Mouse (Mus musculus): Measurements from ENCODE around the gene Tmem235. TPM values are rescaled to one million over a fixed set of nuclear protein-coding genes. Genes with fewer than 3 reads are reported as not detected.
A peak's percentile ranks its signal among the peaks of the same experiment; 100 is the strongest.
"Not testable (repeated sequence)": the region's sequence is repeated elsewhere in the genome, so short reads cannot be mapped to it uniquely, and the experiment has no call there.

Gene Tmem235
- polyA plus RNA-seq, 1 experiment from 2014 or later, result not detected

DNA sequence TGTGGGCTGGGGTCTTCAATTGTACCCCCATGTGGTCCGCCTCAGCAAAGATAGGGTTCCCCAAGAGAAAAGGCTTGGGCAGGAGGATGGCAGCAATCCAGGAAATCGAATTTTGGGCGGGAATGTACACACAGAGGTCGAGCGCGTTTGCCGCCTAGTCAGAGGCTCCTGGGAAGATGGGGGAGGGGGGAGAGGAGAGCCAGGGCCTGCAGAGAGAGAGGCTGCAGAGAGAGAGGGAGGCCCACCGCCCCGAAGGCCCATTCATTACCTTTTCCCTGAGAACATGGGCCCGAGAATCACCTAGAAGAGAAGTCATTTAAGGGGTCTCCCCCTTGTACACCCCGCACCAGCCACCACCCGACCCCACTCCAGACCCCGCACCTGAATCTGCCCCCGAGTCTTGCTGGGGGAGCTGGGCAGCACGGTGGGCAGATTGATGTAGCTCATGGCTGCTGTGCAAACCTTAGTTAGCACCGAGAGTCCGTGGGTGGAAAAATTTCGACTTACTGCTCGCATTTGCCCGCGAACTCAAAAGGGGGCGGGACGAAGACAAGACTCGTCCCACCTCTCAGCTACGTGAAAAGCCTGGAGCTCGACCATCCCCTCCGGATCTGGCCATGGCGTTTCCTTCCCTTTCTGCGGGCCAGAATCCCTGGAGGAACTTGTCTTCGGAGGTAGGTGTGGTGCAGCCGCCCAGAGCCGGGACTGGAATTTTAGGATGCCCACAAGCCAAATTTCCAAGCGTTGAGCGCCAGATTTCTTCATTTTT is 35.0 kb upstream of the Tmem235 start, which contains the start of the genes Afmid and Tk1:
Afmid (plus strand) TSS at position 592 of the 769 bp plus-strand sequence.
Tk1 (minus strand) TSS at position 760 of the 769 bp plus-strand sequence.
- peak; percentile 57 for ATAC-seq (ENCODE audit: insufficient number of reproducible peaks, insufficient read depth, low FRiP score, low TSS enrichment, low read depth)

DNA sequence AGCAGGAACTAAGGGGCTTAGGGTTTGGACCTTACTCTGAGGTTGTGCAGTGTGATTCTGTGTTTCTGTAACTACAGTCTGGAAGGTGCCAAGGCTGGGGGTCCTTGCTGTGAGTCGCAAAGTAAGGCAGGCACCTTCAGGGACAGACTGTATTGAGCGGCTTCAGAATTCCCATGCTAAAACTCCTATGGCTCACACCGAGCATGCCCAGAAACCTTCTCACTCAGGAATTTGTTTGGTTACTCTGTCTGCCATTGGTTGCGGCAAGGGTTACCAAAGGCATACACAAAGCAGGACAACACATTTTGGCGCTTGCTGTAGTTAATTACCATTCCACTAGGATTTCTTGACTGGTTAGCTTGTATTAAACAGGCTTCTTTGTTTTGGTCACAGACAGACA is 34.4 kb upstream of the Tmem235 start:
- no peaks in the 10 kb centered on the region for H3K9me3 ChIP-seq
- H3K4me2 ChIP-seq, result peak overlapping the region; percentile 82
- H3K4me3 ChIP-seq (replicated peaks), result peak overlapping the region; percentile 55
- H3K27me3 ChIP-seq, result no peaks in the 10 kb centered on the region
- H3K4me1 ChIP-seq (replicated peaks), result peaks cover 46% of the 10 kb centered on the region
- H3K36me3 ChIP-seq, result peaks cover 29% of the 10 kb centered on the region
- peak; percentile 39; the same call in 1 of the 2 replicates for ATAC-seq (ENCODE audit: insufficient number of reproducible peaks, insufficient read depth, low FRiP score, low TSS enrichment, low read depth)
- H3K9ac ChIP-seq (replicated peaks), result peak overlapping the region; percentile 65
- H3K27ac ChIP-seq, result peak overlapping the region; percentile 97
- 4% methylated on average over 5 of the region's 5 CpGs for WGBS

More for the DNA sequence above, 35.0 kb upstream of the Tmem235 start, which contains the start of the genes Afmid and Tk1:
- under 1% methylated on average over 34 of the region's 34 CpGs for WGBS
- Histone ChIP-seq H3K27me3 (no peaks in the 10 kb centered on the region), H3K4me2 (peak within 1 kb of the TSS; percentile 82), H3K9me3 (no peaks in the 10 kb centered on the region), H3K4me1 (replicated peaks) (peaks cover 46% of the 10 kb centered on the region), H3K4me3 (replicated peaks) (peak within 1 kb of the TSS; percentile 55), H3K27ac (peak within 1 kb of the TSS; percentile 97), H3K9ac (replicated peaks) (peak within 1 kb of the TSS; percentile 65), H3K36me3 (peaks cover 36% of the 10 kb centered on the region)

DNA sequence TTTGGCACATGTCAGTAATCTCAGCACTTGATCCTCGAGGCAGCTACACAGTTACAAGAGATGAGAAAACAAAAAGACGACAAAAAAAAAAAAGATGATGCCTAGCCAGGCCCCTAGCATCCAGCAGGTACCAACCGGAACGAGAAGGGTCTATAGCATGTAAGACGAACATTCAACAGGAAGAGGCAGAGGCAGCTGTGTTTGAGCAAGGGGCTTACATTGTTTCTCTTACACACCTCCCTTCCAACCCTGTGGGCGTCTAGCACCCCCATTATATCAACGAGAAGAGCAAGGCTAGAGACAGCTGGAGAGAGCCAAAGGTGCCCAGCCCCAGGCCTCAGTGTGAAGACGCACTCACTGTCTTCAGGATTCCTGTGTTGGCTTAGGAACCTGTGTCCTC is 33.6 kb upstream of the Tmem235 start:
- peak overlapping the region; percentile 82 for H3K4me2 ChIP-seq
- H3K27me3 ChIP-seq, result no peaks in the 10 kb centered on the region
- ATAC-seq (ENCODE audit: insufficient number of reproducible peaks, insufficient read depth, low FRiP score, low TSS enrichment, low read depth), result no peak
- H3K9me3 ChIP-seq, result no peaks in the 10 kb centered on the region
- H3K36me3 ChIP-seq, result peaks cover 22% of the 10 kb centered on the region
- H3K9ac ChIP-seq (replicated peaks), result 0 out of 2 replicates have a peak overlapping the region, but pooled peaks have one; percentile 65
- peaks cover 48% of the 10 kb centered on the region for H3K4me1 ChIP-seq (replicated peaks)
- H3K27ac ChIP-seq, result peak overlapping the region; percentile 97
- 66% methylated on average over 8 of the region's 8 CpGs for WGBS
- H3K4me3 ChIP-seq (replicated peaks), result 0 out of 2 replicates have a peak overlapping the region, but pooled peaks have one; percentile 55

DNA sequence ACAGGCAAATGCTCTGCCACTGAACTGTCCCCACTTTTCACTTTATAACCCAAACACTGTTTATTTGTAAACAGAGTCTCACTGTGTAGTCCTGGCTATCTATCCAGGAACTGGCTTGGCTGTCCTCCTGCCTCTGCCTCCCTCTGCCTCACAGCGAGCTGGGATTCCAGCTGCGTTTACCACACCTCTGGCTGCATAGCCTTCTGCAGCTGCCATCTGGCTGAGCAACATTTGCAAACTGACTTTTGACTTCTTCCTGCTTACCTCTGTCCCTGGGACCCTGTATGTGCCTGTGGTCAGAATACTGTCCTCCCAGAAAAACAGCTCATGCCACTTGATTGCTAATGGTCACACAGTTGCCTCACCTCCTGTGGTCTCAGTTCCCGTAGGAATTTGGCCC is 33.2 kb upstream of the Tmem235 start:
- Histone ChIP-seq H3K9me3 (no peaks in the 10 kb centered on the region), H3K27me3 (no peaks in the 10 kb centered on the region), H3K9ac (replicated peaks) (no peak overlapping the region), H3K36me3 (peaks cover 17% of the 10 kb centered on the region), H3K4me3 (replicated peaks) (no peak overlapping the region), H3K27ac (peak overlapping the region; percentile 97; the same call in 1 of the 2 replicates), H3K4me2 (0 out of 2 replicates have a peak overlapping the region, but pooled peaks have one; percentile 82), H3K4me1 (replicated peaks) (peaks cover 52% of the 10 kb centered on the region)
- WGBS, result 26% methylated on average over 3 of the region's 3 CpGs
- ATAC-seq (ENCODE audit: insufficient number of reproducible peaks, insufficient read depth, low FRiP score, low TSS enrichment, low read depth), result no peak

DNA sequence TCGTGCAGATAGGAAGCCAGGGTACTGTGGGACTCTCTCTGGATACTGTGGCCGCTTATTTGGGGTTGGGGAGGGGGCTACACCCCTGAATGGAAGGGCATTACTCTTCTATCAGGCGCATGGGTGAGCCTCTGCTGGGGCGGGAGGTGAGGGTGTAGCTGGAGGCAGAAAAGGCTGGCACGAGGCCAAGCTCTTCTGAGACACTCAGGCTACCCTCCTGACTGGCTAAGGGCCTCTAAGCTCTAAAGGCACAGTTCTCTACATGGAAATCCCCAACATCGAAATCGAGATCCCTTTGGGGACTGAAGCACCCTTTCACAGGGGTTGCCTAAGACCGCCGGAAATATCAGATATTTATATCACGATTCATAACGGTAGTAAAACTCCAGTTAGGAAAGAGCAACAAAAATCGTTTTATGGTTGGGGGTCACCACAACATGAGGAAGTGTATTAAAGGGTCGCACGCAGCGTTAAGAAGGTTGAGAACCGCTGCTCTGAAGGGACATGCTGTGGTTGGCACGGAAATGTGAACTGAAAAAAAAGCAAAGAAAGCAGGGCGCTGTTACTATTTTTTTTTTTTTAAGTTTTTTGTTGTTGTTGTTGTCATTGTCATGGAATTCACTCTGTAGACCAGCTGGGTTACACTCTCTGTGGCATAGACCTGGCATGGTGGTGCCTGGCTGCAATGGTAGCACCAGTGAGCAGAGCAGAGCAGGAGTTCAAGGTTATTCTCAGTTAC is 32.2 kb upstream of the Tmem235 start:
- H3K4me2 ChIP-seq, result no peak overlapping the region
- peaks cover 8% of the 10 kb centered on the region; the same call in 1 of the 2 replicates for H3K36me3 ChIP-seq
- H3K4me1 ChIP-seq (replicated peaks), result peaks cover 53% of the 10 kb centered on the region
- 77% methylated on average over 18 of the region's 18 CpGs for WGBS
- no peak for ATAC-seq (ENCODE audit: insufficient number of reproducible peaks, insufficient read depth, low FRiP score, low TSS enrichment, low read depth)
- no peaks in the 10 kb centered on the region for H3K27me3 ChIP-seq
- no peak overlapping the region for H3K4me3 ChIP-seq (replicated peaks)
- 0 out of 2 replicates have a peak overlapping the region, but pooled peaks have one; percentile 24 for H3K9ac ChIP-seq (replicated peaks)
- H3K27ac ChIP-seq, result peak overlapping the region; percentile 14; the same call in 1 of the 2 replicates
- no peaks in the 10 kb centered on the region for H3K9me3 ChIP-seq

DNA sequence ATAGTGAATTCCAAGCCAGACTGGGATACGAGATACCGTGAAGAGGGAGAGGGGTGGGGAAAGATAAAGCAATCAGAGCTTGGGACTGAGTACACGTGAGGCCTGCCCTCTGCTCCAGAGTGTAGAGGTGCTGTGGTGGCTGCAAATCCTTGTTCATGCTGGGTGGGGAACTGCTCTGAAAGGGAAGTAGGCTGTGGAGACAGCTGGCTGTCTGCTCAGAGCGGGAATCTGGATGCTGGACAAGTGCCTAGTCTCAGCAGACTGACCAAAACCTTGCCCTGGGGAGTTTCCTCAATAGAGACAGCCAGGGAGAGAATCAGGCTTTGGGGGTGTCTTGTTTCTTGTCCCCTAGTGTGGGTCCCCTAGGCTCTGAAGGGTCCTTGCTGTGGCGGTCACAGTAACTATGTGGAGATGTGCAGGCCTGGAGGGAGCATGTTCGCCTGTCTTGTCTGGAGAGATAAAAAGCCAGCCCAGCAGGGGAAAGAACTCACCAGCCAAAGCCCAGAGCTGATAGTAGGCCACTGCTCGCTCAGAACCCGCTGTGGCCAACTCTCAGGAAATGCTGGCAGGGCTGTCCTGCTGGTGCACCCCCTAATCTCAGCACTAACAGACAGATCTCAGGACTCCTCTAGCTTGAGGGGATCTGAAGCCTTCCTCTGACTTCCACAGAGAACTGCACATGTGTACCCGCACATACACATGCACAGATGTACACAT is 31.5 kb upstream of the Tmem235 start:
- no peak overlapping the region for H3K4me3 ChIP-seq (replicated peaks)
- H3K4me1 ChIP-seq (replicated peaks), result peaks cover 50% of the 10 kb centered on the region
- H3K9me3 ChIP-seq, result no peaks in the 10 kb centered on the region
- no peaks in the 10 kb centered on the region for H3K27me3 ChIP-seq
- no peak overlapping the region for H3K9ac ChIP-seq (replicated peaks)
- H3K36me3 ChIP-seq, result peaks cover under 1% of the 10 kb centered on the region; the same call in 1 of the 2 replicates
- 0 out of 2 replicates have a peak overlapping the region, but pooled peaks have one; percentile 41 for H3K27ac ChIP-seq
- no peak for ATAC-seq (ENCODE audit: insufficient number of reproducible peaks, insufficient read depth, low FRiP score, low TSS enrichment, low read depth)
- H3K4me2 ChIP-seq, result no peak overlapping the region
- WGBS, result 59% methylated on average over 9 of the region's 9 CpGs

DNA sequence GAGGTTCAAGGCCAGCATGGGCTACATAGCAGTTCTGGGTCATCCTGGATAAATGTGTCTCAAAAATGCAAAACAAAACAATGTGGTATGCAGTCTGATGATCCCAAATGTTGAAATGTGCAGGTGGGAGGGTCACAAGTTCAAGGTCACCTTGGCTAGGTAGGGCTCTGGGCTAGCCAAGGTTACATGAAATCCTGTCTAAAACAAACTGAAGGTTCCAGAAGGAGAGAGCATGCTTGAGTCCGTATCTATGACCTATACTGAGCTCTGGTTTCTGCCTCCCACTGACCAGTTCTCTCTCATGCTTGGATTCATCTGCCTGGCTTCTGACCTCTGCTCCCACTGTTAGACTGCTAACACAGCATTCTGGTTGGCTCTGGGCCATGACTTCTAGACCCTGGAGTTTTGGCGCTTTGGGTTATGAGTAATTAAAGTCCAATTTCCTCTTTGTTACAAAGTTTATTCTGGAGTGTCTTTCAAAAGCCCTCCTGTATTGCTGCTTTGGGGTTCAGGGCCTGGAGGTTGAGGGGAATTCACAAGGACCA is 30.8 kb upstream of the Tmem235 start:
- no peak overlapping the region for H3K4me2 ChIP-seq
- peaks cover 45% of the 10 kb centered on the region for H3K4me1 ChIP-seq (replicated peaks)
- no peak for ATAC-seq (ENCODE audit: insufficient number of reproducible peaks, insufficient read depth, low FRiP score, low TSS enrichment, low read depth)
- 76% methylated on average over 2 of the region's 2 CpGs for WGBS
- H3K36me3 ChIP-seq, result no peaks in the 10 kb centered on the region
- H3K27ac ChIP-seq, result peak overlapping the region; percentile 29; the same call in 1 of the 2 replicates
- no peak overlapping the region for H3K9ac ChIP-seq (replicated peaks)
- no peak overlapping the region for H3K4me3 ChIP-seq (replicated peaks)
- no peaks in the 10 kb centered on the region for H3K27me3 ChIP-seq
- H3K9me3 ChIP-seq, result no peaks in the 10 kb centered on the region

DNA sequence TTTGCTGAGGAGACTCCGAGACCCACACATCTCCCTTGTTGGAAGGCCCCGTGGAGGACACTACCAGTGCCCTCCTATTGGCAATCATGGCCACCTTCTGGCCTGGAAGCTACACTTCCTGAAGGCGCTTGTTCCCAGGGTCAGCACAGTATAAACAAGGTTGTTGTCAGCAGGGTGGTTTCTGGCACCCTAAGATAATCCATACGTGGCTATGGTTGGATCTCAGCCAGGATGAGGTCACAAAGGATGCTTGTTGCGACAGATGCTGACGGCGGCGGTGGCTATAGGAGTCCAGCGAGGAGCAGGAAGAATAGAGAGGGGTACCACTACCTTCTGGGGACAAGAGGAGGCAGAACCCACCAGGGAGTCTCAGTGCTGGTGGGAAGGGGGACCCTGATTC is 30.2 kb upstream of the Tmem235 start:
- 85% methylated on average over 9 of the region's 9 CpGs for WGBS
- ATAC-seq (ENCODE audit: insufficient number of reproducible peaks, insufficient read depth, low FRiP score, low TSS enrichment, low read depth), result no peak
- Histone ChIP-seq H3K9me3 (no peaks in the 10 kb centered on the region), H3K4me3 (replicated peaks) (no peak overlapping the region), H3K27me3 (no peaks in the 10 kb centered on the region), H3K36me3 (no peaks in the 10 kb centered on the region), H3K4me2 (no peak overlapping the region), H3K4me1 (replicated peaks) (peaks cover 41% of the 10 kb centered on the region), H3K9ac (replicated peaks) (no peak overlapping the region), H3K27ac (peak overlapping the region; percentile 29; the same call in 1 of the 2 replicates)

DNA sequence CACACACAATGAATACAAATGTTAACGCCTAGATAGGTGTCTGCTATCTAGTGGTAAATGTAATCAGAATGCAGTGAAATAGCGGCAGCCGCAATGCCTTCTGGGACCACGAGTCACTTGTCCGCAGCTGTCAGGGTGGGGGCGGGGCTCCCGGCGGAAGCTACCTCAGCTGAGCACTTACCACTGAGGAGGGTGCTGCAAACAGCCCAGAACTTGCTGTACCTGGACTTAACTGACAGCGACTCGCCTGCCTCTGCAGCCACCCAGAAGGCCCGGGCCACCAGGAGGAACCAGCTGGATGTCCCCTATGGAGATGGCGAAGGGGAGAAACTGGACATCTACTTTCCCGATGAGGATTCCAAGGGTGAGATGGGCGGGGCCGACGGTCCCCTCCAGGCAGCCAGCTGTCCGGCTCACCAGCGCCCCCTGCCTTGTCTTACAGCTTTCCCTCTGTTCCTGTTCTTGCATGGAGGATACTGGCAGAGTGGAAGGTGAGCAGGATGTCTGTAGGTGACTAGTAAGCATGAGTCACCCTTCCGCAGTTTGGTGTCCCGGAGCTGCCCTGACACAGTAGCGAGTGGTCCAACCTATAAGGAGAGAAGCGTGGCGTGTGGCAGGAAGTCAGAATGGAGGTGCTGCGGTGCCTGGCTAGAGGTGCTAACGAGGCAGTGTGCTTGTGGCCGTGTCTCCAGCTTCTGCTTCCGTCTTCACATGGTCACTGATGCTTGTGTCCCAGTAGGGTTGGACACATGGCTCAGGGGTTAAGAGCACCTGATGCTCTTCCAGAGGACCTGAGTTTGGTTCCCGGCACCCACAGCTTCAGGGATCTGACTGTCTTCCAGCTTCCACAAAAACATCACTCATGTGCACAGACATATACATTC is 28.2 kb upstream of the Tmem235 start:
- H3K36me3 ChIP-seq, result no peaks in the 10 kb centered on the region
- peaks cover 30% of the 10 kb centered on the region for H3K4me1 ChIP-seq (replicated peaks)
- ATAC-seq (ENCODE audit: insufficient number of reproducible peaks, insufficient read depth, low FRiP score, low TSS enrichment, low read depth), result no peak
- H3K4me2 ChIP-seq, result peak overlapping the region; percentile 50
- H3K4me3 ChIP-seq (replicated peaks), result peak overlapping the region; percentile 27
- no peaks in the 10 kb centered on the region for H3K9me3 ChIP-seq
- no peak overlapping the region for H3K9ac ChIP-seq (replicated peaks)
- 17% methylated on average over 28 of the region's 28 CpGs for WGBS
- H3K27ac ChIP-seq, result no peak overlapping the region
- H3K27me3 ChIP-seq, result no peaks in the 10 kb centered on the region

DNA sequence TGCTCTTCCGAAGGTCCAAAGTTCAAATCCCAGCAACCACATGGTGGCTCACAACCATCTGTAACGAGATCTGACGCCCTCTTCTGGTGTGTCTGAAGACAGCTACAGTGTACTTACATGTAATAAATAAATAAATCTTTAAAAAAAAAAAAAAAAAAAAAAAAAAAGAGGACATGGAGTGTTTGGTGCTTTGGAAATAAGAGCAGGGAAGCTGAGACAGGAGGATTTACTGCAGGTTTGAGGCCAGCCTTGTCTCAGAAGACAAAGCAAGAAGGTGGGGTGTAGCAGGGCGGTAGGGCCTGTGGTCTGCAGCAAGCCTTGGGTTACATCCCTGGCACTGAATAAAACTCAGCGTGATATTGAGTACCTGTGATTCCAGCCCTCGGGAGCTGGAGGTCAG is 27.0 kb upstream of the Tmem235 start:
- H3K4me1 ChIP-seq (replicated peaks), result peaks cover 22% of the 10 kb centered on the region
- H3K9ac ChIP-seq (replicated peaks); ATAC-seq (ENCODE audit: insufficient number of reproducible peaks, insufficient read depth, low FRiP score, low TSS enrichment, low read depth); H3K4me3 ChIP-seq (replicated peaks); H3K27me3 ChIP-seq; H3K27ac ChIP-seq; H3K36me3 ChIP-seq; H3K9me3 ChIP-seq; H3K4me2 ChIP-seq: not testable (repeated sequence)
- WGBS, result 72% methylated on average over 6 of the region's 6 CpGs

Measured in limb, embryonic 12.5 days (tissue).